Mouse (Mus musculus) hematopoietic stem cell, adult 5-6 weeks (primary cell): ENCODE results near the gene Cnih3. TPM values are rescaled to one million over a fixed set of nuclear protein-coding genes. Genes with fewer than 3 reads are reported as not detected.
A peak's percentile ranks its signal among the peaks of the same experiment; 100 is the strongest.

Experiments used
- ATAC-seq, 2 experiments: fragments of 125-278 bp in 1 of 2; replicated peaks in 1 of 2; 2 replicates each; pipeline ENCODE4 v1.8.0; 2016 to 2017; ENCODE audit warnings: inconsistent platforms in 2 of 2, mild to moderate bottlenecking in 2 of 2, moderate number of reproducible peaks in 2 of 2, low read depth in 1 of 2, moderate TSS enrichment in 1 of 2; ENCODE audit not compliant: low FRiP score in 2 of 2, poor library complexity in 2 of 2, severe bottlenecking in 2 of 2, insufficient read depth in 1 of 2, low TSS enrichment in 1 of 2
- total RNA-seq: library from RNA; stranded (forward); fragments of 172-1452, 232-1000 nt; gene quantifications from 2 replicates; pipeline ENCODE4 v1.2.3, GENCODE M21; 2017

Gene Cnih3
- total RNA-seq, 1 experiment from 2014 or later = not detected

DNA sequence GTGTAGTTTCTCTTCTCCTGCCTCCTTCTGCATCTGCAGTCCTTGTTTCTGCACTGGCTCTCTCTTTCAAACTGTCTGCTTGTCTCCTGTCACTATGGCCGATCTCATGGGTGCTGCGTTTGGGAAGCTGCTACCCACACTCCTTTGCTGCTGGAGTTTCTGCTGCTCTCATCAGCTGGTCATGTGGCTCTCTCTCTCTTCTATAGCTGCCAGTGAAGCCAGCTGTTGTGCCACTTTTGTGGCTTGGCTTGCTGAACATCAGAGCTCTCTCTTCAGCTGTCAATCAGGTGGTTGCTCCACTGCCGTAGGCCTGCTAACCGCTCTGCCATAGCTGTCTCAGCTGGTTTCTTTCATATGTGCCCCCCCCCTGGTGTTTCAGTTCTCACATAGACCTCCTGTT, 17.0 kb upstream of the Cnih3 start:
- no peak for ATAC-seq

DNA sequence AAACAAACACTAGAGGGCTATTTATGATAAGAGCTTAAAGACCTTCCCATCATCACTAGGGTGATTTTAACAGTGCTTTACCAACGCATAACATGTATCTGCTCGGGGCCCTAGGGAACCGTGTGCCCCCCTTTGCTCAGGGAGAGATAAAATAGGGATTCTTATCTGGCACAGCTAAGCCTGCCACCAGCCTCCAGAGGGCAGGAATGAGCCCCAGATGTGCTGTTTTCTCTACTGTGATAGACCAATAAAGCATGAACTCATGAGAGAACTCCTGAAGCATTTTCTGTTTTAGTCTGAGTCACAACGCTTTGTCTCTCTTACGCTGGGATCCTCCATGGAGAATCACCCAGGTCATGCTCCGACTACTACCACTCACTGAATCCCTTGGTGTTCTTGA, 15.6 kb upstream of the Cnih3 start:
- ATAC-seq = no peak

GRCm38 (mm10) chr1:181339106-181339505, 13.3 kb upstream of the Cnih3 start:
- ATAC-seq = no peak

GRCm38 (mm10) chr1:181345547-181345946, 6.9 kb upstream of the Cnih3 start:
- peak; percentile 77 to 90 for ATAC-seq

GRCm38 (mm10) chr1:181352043-181352366, 423 bp upstream of the Cnih3 start:
- ATAC-seq = no peak

DNA sequence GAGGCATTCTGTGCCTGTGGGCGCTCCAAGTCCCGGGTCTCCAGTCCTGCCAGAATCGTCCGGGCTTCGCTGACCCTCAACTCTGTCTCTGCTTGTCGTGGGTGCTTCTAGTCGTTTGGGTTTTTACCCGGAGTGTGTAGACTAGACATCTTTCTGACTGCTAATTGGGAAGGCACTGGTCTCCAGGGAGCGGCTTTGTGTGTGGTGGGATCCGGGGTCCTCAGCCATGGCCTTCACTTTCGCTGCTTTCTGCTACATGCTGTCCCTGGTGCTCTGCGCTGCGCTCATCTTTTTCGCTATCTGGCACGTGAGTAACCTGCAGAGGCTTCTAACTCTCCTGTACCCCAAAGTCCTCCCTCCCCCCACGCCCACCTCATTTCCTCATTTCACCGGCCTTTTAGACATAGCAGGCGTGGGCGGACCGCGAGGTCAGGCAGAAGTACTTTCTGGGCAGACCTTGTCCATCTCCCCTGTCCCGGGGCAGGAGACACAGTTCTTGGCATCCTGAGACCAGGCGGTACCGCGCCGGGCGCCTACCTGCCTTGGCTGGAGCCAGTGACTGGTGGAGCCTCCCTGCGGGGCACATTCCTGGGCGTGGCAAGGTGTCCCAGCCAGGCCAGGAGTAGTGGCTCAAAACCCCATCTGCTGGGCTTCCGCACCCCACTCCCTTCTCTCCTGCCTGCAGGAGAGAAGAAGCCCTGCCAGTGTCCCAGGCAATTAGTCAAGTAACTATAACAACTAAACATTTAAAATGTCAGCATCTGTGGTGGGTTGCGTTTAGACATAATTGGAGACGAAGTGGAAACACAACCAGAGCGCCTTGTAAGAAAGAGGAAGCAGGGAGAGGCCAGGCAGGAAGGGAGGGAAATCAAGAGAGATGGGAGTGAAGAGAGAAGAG, 1.0 kb downstream of the Cnih3 start:
- ATAC-seq = peak; percentile 47 to 54; a peak in 3 of 4 replicates

GRCm38 (mm10) chr1:181355683-181356082, 3.3 kb downstream of the Cnih3 start:
- no peak for ATAC-seq

- no peak for ATAC-seq
Measured at GRCm38 (mm10) chr1:181357870-181358269, 5.4 kb downstream of the Cnih3 start.

- ATAC-seq = peak; percentile 7 to 34; a peak in 1 of 4 replicates
Measured at GRCm38 (mm10) chr1:181358526-181358925, 6.1 kb downstream of the Cnih3 start.

- no peak for ATAC-seq
Measured at GRCm38 (mm10) chr1:181360732-181361131, 8.3 kb downstream of the Cnih3 start.

DNA sequence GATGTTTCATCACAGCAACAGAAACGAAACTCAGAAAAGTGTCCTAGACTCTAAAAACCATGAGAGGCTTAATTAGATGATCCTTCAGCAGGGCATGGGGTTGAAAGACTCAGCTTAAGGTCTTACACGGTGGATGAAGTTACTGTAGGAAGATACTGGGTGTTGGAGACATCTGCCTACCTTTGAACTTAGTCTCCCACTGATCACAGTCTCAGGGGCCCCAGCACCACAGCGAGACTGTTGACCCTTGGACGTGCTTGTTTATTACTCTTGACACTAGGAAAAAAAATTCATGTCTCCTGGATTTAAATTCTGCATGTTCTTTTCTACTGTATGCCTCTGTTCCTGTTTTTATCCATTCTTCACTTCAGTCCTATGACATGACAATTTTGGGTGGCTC, 11.6 kb downstream of the Cnih3 start:
- no peak for ATAC-seq

DNA sequence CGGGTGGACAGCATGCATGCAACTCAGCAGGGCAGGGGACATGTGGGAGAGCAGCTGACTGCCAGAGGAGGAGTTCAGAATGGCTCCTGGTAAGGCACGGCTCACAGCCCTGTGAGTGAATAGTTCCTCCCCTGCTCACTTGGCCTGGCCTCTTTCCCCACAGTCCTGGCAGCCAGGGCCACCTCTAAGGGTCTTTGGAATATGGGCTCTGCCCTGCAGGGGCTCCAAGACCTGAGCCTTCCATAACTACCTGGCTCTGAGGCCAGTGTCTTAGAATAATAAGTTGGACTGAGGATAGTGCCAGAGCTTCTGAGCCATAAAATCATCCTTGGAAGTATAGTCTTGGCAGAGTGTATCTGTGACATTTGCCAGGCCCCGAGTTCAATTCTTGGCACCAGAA, 12.9 kb downstream of the Cnih3 start:
- ATAC-seq = no peak

GRCm38 (mm10) chr1:181368789-181369570, 16.6 kb downstream of the Cnih3 start:
- no peak for ATAC-seq

DNA sequence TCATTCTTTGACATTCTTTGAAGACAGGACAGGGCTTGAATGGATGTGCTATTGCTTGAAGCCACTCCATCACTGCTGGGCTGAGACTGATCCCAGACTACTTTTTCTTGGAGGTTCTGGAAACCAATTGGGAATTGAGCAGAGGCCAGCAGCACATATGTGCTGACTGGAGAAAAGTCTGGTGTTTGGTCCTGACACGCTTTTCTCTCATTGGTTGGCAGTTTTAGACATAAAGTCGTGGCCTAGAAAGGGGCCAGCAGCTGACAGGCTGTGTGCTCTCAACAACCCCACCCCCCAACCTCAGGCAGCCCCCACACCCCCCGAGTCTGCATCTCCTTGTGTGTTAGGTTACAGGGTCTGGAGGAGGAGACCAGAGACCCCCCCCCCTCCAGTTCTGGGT, 17.9 kb downstream of the Cnih3 start:
- no peak for ATAC-seq

DNA sequence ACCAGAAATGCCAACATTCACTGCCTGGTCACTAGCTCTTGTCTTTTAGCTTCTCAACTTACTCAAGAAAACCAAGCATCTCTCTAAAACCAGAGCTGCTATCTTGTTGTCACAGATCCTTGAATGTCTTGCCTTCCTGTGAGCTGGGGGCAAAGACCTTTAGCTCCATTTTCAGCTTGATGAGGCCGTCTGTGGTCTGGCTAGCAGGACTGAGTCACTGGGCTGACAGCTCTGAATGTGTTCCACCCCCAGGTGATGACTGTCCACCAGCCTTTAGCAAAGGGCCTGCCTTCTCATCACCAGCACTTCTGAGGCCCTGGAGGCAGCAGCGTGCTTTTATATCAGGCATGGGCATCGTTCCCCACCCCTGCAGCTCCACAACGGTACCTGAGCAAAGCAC, 18.8 kb downstream of the Cnih3 start:
- ATAC-seq = no peak

- ATAC-seq = peak; percentile 91
Measured at GRCm38 (mm10) chr1:181372306-181372705, 19.9 kb downstream of the Cnih3 start.

DNA sequence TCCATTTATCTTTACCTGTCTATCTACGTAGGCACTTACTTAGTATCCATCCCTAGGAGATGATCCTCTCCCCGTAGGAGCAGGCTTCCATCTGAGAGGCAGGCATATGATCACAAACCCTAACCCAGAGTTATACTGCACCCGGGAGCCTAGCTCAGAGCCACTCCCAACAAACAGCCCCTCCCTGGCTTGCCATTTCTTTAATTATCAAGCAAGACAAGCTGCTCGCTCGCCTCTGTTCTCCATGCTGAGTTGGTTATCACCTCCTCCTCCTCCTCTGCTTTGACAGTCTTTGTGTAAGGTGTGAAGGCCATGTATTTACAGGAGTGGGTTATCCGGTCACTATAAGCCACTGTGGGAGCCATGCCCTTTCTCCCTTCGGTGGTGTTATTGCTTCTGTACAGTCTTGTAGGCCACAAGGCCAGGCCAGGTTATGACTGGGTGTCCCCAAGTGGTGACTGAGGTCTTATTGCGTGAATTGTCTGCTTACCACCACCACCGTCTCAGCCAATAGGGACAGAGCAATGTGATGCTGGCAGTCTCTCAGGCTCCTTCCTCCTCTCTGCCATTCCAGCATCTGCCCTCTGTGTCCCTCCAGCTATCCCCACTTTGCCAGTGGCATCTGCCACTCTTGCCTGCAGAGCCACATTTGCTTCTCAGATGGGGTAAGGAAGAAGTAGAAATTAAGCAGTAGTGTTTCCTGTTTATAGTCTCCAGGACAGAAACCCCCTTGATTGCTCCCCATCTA, 22.4 kb downstream of the Cnih3 start:
- ATAC-seq = no peak

- no peak for ATAC-seq
Measured at GRCm38 (mm10) chr1:181376431-181376830, 24.0 kb downstream of the Cnih3 start.
